Mouse (Mus musculus) ES-Bruce4 (cell line): Measurements from ENCODE around the gene Ino80.

Experiments
- CTCF ChIP-seq: IDR thresholded peaks from one replicate; pipeline ENCODE4 v1.8.1; 2011; ENCODE audit warnings: low read depth, low read length
- EP300 ChIP-seq: IDR thresholded peaks from 2 replicates; pipeline ENCODE4 v1.6.1; 2011; ENCODE audit warnings: low read depth, low read length; ENCODE audit not compliant: insufficient read depth
- POLR2A ChIP-seq: IDR thresholded peaks from one replicate; pipeline ENCODE4 v1.8.1; 2011; ENCODE audit warnings: low read length; ENCODE audit not compliant: insufficient read depth

DNA sequence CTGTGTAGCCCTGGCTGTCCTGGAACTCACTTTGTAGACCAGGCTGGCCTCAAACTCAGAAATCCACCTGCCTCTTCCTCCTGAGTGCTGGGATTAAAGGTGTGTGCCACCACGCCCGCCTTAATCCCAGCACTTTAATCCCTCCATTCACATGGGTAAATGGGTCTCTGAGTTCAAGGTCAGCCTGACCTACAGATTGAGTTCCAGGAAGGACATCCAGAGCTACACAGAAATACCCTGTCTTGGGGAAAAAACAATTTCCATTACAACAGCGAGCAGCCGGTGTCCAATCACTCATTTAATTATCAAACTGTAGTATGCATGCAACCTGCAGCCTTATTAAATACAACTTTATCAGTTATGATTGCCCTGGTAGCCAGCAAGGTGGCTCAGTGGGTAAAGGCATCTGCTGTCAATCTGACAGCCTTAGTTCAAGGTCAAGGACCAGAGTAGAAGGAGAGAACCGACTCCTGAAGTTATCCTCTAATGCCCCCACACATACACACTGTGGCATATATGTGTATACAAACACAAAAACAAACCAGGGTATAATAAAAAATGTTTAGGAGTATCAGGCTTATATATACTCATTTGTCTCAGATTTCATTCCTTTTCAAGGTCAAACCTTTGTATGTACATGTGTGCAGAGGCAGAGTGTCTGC lies 14.2 kb downstream of the Ino80 start:
- TF ChIP-seq POLR2A (no peak), CTCF (no peak), EP300 (peak; percentile 59)
